Mouse (Mus musculus) heart, embryonic 15.5 days (tissue): ENCODE measurements around the gene Mrpl48. TPM values are rescaled to one million over a fixed set of nuclear protein-coding genes. Genes with fewer than 3 reads are reported as not detected.
A peak's percentile ranks its signal among the peaks of the same experiment; 100 is the strongest.

ENCODE experiments used
- ATAC-seq: fragments of 200-750 bp; cut with Nextera tagmentation; replicated peaks from 2 replicates; pipeline ENCODE4 v1.8.0; 2017; ENCODE audit warnings: low read depth, moderate TSS enrichment; ENCODE audit not compliant: insufficient number of reproducible peaks, insufficient read depth, low FRiP score
- H3K27ac ChIP-seq: fragments of 300-500 bp; sonication (generic); 2 replicates; pipeline ENCODE4 v1.5.1; 2015; ENCODE audit warnings: mild to moderate bottlenecking, inconsistent platforms
- H3K27me3 ChIP-seq: fragments of 300-500 bp; sonication (generic); 2 replicates; pipeline ENCODE4 v1.6.1; 2015; ENCODE audit warnings: inconsistent platforms
- H3K36me3 ChIP-seq: fragments of 300-500 bp; sonication (generic); 2 replicates; pipeline ENCODE4 v1.6.1; 2015; ENCODE audit warnings: mild to moderate bottlenecking, inconsistent platforms
- H3K4me1 ChIP-seq: fragments of 300-500 bp; sonication (generic); replicated peaks from 2 replicates; pipeline ENCODE4 v1.6.1; 2015; ENCODE audit warnings: inconsistent platforms
- H3K4me2 ChIP-seq: fragments of 300-500 bp; sonication (generic); 2 replicates; pipeline ENCODE4 v1.6.1; 2015; ENCODE audit warnings: inconsistent platforms, mild to moderate bottlenecking, moderate library complexity
- H3K4me3 ChIP-seq: fragments of 300-500 bp; sonication (generic); 2 replicates; pipeline ENCODE4 v1.5.1; 2015; ENCODE audit warnings: mild to moderate bottlenecking, inconsistent platforms
- H3K9ac ChIP-seq: fragments of 300-500 bp; sonication (generic); 2 replicates; pipeline ENCODE4 v1.6.1; 2015; ENCODE audit warnings: mild to moderate bottlenecking, inconsistent platforms
- H3K9me3 ChIP-seq: fragments of 300-500 bp; sonication (generic); replicated peaks from 2 replicates; pipeline ENCODE4 v1.6.1; 2016; ENCODE audit warnings: inconsistent platforms
- WGBS: fragments of 180-500 bp; shearing (Covaris S2); methylation state at CpG from one replicate; pipeline ENCODE4 v1.1.7; 2015; ENCODE audit warnings: mixed read lengths; 5-methylcytosine and 5-hydroxymethylcytosine counted together
- polyA plus RNA-seq: library from polyadenylated mRNA; unstranded; fragments of >200 nt; fragmentation: Nextera tagmentation; extraction: Ambion mirVana; gene quantifications from 2 replicates; pipeline ENCODE4 v1.2.1, GENCODE M21; 2015

The Mrpl48 gene
- 72.2 and 89.3 TPM in 2 replicates for polyA plus RNA-seq

DNA sequence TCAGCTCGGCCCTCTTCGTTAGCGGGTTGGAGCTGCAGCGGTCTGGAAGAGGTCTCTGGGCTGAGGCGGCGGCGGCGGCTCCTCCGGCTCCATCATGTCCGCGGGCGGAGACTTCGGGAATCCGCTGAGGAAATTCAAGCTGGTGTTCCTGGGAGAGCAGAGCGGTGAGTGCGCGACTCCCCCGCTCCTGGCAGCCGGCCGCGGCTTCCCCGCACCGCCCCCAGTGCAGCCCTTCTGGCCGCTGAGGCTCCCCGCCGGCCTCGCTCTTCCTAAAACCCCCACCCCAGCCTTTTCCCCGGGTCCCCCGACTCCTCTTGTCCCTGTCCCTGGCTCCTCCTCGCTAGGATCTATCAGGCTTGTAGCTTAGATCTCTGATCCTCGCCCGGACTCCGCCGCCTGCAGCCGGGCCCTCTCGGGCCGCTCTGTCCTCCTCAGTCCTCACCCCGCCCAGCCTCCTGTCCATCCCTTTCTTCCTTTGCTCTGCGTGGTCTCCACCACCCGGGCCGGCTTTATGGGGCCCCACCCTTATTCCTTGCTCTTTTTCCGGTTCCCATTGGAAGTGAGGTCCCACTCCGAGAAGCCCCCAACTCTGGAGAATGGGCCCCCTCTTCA lies at the start of gene Mrpl48:
TSS of gene Mrpl48 (minus strand) at position 172 of the 612 bp plus-strand sequence.
- peak within 1 kb of the TSS; percentile 95 for H3K9ac ChIP-seq
- H3K4me3 ChIP-seq, result peak within 1 kb of the TSS; percentile 99
- no peaks in the 10 kb centered on the region for H3K9me3 ChIP-seq
- peaks cover 12% of the 10 kb centered on the region for H3K4me1 ChIP-seq
- H3K27me3 ChIP-seq, result no peaks in the 10 kb centered on the region
- H3K36me3 ChIP-seq, result no peaks in the 10 kb centered on the region
- WGBS, result under 1% methylated on average over 43 of the region's 43 CpGs
- peak within 1 kb of the TSS; percentile 98 for H3K27ac ChIP-seq
- peak; percentile 21; the same call in 1 of the 2 replicates for ATAC-seq
- peak within 1 kb of the TSS; percentile 84 for H3K4me2 ChIP-seq

DNA sequence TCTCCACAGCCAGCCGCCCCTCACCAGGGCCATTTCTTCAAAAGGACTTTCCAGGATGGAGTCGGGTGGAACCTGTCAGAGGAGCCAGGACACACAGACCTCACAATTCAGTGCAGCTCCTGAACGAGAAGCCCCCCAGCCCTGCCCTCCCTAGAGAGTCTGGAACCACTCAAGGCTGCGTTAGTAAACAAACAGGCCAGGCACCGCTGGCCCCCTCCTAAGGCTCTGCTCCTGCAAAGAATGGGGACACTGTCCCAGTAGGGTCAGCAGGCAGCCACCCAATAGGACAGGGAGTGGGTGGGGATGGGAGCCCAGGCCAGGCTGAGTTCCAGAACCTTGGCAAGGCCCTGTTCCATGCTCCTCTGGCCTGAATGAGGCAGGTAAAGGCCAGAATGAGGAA lies 48.6 kb upstream of the Mrpl48 start:
- 43% methylated on average over 5 of the region's 5 CpGs for WGBS
- Histone ChIP-seq H3K9ac (no peak overlapping the region), H3K36me3 (no peaks in the 10 kb centered on the region), H3K27ac (no peak overlapping the region), H3K27me3 (no peaks in the 10 kb centered on the region), H3K4me2 (no peak overlapping the region), H3K4me3 (no peak overlapping the region), H3K4me1 (0 out of 2 replicates have a peak, but pooled peaks cover 2% of the 10 kb centered on the region), H3K9me3 (no peaks in the 10 kb centered on the region)
- no peak for ATAC-seq

DNA sequence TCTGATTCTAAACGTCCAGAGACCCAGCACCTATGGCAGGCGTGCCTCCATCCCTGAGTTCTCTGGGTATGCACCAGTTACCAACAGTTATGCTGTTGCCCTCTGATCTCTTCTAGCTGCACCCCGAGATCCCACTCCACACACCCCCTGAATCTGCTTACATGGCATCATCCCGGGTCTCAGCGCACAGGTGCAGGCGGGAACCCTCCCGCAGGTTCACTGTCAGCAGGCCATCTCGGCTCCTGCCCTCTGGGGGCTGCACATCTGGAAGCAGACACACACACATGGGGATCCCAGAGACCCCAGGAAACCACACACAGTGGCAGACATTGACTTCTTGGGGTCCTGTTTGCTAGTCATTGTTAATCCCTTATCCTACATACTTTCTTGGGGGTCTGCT lies 46.3 kb upstream of the Mrpl48 start:
- Histone ChIP-seq H3K4me1 (0 out of 2 replicates have a peak, but pooled peaks cover 2% of the 10 kb centered on the region), H3K4me3 (no peak overlapping the region), H3K27me3 (no peaks in the 10 kb centered on the region), H3K9me3 (no peaks in the 10 kb centered on the region), H3K36me3 (no peaks in the 10 kb centered on the region), H3K4me2 (no peak overlapping the region), H3K9ac (no peak overlapping the region), H3K27ac (no peak overlapping the region)
- WGBS, result 83% methylated on average over 8 of the region's 8 CpGs
- no peak for ATAC-seq

DNA sequence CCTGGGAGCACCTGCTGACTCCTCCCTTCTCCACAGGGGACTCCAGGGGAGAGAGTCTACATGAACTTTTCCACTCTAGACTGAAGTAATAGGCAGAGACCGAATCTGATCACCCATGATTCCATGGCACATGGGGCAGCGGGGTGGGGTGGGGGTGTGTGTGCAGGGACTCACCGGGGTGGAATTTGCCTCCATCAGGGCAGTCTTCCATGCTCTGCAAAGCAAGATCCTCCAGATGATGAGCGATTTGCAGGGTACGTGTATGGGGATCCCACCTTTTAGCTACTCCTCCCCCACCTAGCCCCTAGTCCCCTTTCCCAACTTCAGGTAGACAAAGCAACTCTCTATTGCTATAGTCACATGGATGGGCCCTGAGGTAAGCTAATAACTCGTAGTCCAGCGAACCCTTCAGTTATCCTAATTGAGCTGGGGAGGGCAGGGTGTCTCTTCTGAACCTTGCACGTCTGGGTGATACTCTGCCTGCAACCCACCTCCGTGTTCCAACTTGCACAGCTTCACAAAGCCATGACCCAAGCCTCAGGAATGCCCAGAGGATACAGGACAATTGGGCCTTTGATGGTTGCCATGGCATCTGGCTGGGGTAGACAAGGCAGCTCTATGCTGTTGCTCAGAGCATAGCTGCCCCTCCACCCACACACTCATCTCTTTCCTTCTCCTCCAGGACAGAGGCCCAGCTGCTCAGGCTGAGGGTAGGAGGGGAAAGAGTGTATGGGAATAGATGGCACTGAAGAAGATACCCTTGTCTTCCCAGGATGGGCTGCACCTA lies 45.6 kb upstream of the Mrpl48 start:
- H3K9me3 ChIP-seq, result no peaks in the 10 kb centered on the region
- H3K9ac ChIP-seq, result no peak overlapping the region
- WGBS, result 81% methylated on average over 9 of the region's 9 CpGs
- no peak overlapping the region for H3K4me3 ChIP-seq
- H3K36me3 ChIP-seq, result no peaks in the 10 kb centered on the region
- H3K4me2 ChIP-seq, result no peak overlapping the region
- no peak for ATAC-seq
- 0 out of 2 replicates have a peak, but pooled peaks cover 2% of the 10 kb centered on the region for H3K4me1 ChIP-seq
- H3K27ac ChIP-seq, result no peak overlapping the region
- H3K27me3 ChIP-seq, result no peaks in the 10 kb centered on the region

DNA sequence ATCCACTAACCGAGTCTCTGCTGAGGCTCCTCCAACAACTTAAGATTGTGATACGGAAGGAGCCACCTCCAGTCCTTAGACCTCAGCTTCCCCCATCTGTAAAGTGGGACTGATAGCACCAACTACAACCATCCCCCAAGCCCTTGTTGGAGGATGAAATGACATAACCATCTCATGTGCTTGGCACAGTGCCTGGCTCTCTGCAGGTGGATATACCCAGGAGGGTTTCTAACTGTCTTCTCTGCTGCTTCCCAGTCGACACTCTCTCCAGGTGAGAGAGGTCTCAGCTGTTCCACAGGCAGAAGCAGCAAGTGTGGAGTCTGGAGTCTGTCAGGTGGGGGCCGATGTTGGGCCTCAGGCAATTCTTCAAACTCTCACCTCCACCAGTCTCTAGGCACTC lies 42.9 kb upstream of the Mrpl48 start:
- Histone ChIP-seq H3K4me3 (no peak overlapping the region), H3K36me3 (no peaks in the 10 kb centered on the region), H3K27me3 (no peaks in the 10 kb centered on the region), H3K9ac (no peak overlapping the region), H3K4me2 (no peak overlapping the region), H3K9me3 (no peaks in the 10 kb centered on the region), H3K4me1 (no peaks in the 10 kb centered on the region), H3K27ac (no peak overlapping the region)
- 54% methylated on average over 4 of the region's 4 CpGs for WGBS
- no peak for ATAC-seq

DNA sequence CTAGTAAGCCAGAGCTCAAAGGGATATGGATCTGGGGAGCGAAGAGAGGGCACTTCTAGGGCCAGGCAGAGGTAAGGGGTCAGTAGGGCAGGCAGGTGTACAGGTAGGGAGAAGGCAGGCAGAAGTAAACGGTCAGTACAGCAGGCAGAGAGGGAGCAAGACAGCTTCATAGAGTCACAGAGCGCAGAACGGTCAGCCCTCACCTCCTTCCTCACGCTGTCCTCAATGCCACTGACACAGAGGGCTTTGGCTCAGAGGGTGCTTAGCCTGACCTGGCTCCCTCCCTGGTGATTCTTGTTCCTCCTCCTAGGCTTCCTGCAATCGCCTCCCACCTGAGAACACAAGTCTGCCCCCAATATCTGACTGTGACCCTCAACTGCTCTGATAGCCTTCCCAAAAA lies 42.3 kb upstream of the Mrpl48 start:
- Histone ChIP-seq H3K27ac (no peak overlapping the region), H3K4me1 (no peaks in the 10 kb centered on the region), H3K9ac (no peak overlapping the region), H3K9me3 (no peaks in the 10 kb centered on the region), H3K36me3 (no peaks in the 10 kb centered on the region), H3K4me3 (no peak overlapping the region), H3K27me3 (no peaks in the 10 kb centered on the region), H3K4me2 (no peak overlapping the region)
- WGBS, result 85% methylated on average over 6 of the region's 6 CpGs
- no peak for ATAC-seq

DNA sequence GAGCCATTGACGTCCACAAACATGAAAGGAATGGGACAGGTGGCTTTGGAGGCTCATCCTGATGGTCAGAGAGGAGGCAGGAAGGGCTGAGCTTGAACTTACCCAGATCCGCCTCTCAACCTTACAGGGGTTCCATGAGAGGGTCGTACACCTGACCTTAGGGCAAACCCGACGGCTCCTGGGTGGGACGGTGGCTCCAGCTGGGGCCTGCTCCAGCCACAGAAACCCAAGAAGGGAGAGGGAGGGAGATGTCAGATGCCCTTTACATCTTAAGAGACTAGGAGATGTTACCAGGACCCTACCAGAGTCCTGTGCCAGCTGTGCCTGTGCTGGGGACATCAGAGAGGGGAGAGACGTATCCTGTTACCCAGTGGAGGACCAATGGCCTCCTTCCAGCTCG lies 41.7 kb upstream of the Mrpl48 start:
- H3K27me3 ChIP-seq, result no peaks in the 10 kb centered on the region
- H3K4me3 ChIP-seq, result no peak overlapping the region
- no peak overlapping the region for H3K27ac ChIP-seq
- no peak overlapping the region for H3K9ac ChIP-seq
- no peaks in the 10 kb centered on the region for H3K9me3 ChIP-seq
- WGBS, result 84% methylated on average over 8 of the region's 8 CpGs
- ATAC-seq, result no peak
- no peaks in the 10 kb centered on the region for H3K4me1 ChIP-seq
- no peak overlapping the region for H3K4me2 ChIP-seq
- no peaks in the 10 kb centered on the region for H3K36me3 ChIP-seq

DNA sequence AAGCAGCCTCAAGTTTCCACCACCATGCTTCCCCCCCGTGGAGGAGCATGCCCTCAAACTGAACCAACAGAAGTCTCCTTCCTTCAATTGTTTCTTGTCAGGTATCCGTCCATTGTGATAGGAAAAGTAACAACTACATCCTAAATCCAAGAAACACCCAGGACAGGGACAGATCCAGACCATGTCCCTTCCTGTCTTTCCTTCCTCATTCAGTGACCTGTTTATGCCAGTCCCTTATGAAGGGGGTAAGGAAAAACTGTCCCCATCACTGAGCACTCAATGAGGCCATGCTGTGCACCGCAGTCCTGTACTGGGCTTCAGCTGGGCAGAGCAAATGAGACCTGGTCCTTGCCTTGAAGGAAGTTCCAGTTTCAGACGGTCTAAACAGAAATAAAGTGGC lies 41.0 kb upstream of the Mrpl48 start:
- no peak for ATAC-seq

DNA sequence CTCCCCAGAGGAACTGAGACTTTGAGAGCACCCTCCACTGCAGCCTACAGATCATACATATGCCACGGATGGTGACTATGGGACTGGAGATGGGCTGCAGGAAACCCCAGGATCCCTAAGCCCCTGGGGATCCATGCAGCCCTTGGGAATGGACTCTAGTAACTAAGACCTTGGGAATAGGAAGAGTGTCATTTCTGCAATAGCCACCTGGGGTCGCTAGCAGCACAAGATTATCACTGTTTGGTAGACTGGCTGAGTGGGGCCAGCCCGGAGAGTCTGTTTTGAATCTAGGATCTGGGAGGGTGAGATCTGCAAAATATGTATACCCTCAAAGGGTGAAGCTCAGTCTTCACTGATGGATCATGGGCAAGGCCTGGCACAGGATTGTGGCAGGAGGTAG lies 37.0 kb upstream of the Mrpl48 start:
- Histone ChIP-seq H3K4me3 (no peak overlapping the region), H3K4me2 (no peak overlapping the region), H3K9me3 (no peaks in the 10 kb centered on the region), H3K27me3 (no peaks in the 10 kb centered on the region), H3K27ac (no peak overlapping the region), H3K9ac (no peak overlapping the region), H3K36me3 (peaks cover 10% of the 10 kb centered on the region; the same call in 1 of the 2 replicates), H3K4me1 (no peaks in the 10 kb centered on the region)
- WGBS, result 25% methylated on average over 3 of the region's 3 CpGs
- no peak for ATAC-seq

More for the DNA sequence above, 41.0 kb upstream of the Mrpl48 start:
- H3K4me3 ChIP-seq, result no peak overlapping the region
- H3K27me3 ChIP-seq, result no peaks in the 10 kb centered on the region
- no peak overlapping the region for H3K27ac ChIP-seq
- H3K9ac ChIP-seq, result no peak overlapping the region
- no peak overlapping the region for H3K4me2 ChIP-seq
- WGBS, result 68% methylated on average over 4 of the region's 4 CpGs
- H3K9me3 ChIP-seq, result no peaks in the 10 kb centered on the region
- no peaks in the 10 kb centered on the region for H3K4me1 ChIP-seq
- no peaks in the 10 kb centered on the region for H3K36me3 ChIP-seq

DNA sequence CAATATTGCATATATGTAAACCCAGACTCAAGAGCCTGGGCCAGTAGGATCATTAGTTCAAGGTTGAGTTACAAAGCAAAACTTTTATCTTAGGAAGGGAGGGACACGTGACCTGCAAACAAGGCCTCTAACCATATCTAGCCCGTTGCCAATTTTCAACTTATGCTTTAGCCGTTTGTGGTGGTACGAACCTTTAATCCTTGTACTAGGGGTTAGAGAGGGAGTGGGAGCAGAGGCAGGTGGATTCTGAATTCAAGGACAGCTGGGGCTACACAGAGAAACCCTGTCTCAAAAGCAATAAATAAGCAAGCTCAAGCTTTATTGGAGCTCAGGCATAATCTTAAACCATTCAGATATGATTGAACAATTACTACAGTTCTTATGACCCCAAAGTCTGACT lies 34.3 kb upstream of the Mrpl48 start:
- no peak overlapping the region for H3K4me3 ChIP-seq
- 91% methylated on average over 4 of the region's 4 CpGs for WGBS
- no peak for ATAC-seq
- H3K4me2 ChIP-seq, result no peak overlapping the region
- H3K27ac ChIP-seq, result no peak overlapping the region
- H3K9ac ChIP-seq, result no peak overlapping the region
- H3K4me1 ChIP-seq, result no peaks in the 10 kb centered on the region
- no peaks in the 10 kb centered on the region for H3K9me3 ChIP-seq
- H3K27me3 ChIP-seq, result no peaks in the 10 kb centered on the region
- peaks cover 17% of the 10 kb centered on the region for H3K36me3 ChIP-seq

DNA sequence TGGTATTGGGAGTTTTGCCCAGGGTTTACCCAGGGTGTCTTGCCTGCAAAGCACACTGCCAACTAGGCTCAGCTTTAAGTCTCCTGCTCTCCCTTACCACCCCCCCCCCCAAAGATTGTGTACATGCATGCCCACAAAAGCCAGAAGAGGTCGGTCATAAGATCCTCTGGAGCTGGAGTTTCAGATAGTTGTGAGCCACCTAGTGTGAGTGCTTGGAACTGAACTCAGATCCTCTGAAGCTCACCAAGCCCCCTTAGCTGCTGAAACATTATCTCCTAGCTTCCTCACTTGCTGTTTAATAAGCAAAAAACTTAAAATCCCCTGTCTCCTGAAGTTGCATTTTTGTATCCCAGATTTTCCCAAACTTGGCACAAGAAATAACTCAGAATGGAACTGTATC lies 29.6 kb upstream of the Mrpl48 start:
- Histone ChIP-seq H3K27ac (no peak overlapping the region), H3K9me3 (no peaks in the 10 kb centered on the region), H3K4me3 (no peak overlapping the region), H3K36me3 (peaks cover 24% of the 10 kb centered on the region), H3K9ac (no peak overlapping the region), H3K27me3 (no peaks in the 10 kb centered on the region), H3K4me2 (no peak overlapping the region), H3K4me1 (no peaks in the 10 kb centered on the region)
- no peak for ATAC-seq
- 0% methylated on average over 1 of the region's 1 CpGs for WGBS

DNA sequence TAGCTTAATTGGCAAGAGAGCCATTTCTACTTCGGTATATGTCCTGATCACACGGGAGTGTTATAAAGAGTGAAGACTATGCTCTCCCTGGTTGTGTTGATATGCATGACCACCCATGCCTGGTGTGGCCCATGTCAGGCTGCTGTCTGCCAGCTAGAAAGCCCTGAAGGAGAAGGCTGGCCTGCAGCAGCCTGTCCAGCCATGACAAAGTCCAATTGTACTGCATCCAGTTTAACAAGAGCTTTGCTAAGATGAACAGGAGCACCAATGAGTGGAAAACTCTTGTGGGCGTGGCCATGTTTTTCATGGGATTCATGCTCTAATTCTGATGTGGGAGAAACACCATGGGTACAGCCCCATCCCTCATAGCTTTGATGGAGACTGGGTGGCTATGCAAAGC lies 16.4 kb upstream of the Mrpl48 start:
- no peak overlapping the region for H3K9ac ChIP-seq
- H3K9me3 ChIP-seq, result no peaks in the 10 kb centered on the region
- no peaks in the 10 kb centered on the region for H3K4me1 ChIP-seq

More for the DNA sequence above, 16.4 kb upstream of the Mrpl48 start:
- no peak overlapping the region for H3K4me3 ChIP-seq
- peaks cover 3% of the 10 kb centered on the region for H3K36me3 ChIP-seq
- no peak for ATAC-seq
- 65% methylated on average over 3 of the region's 3 CpGs for WGBS
- no peak overlapping the region for H3K4me2 ChIP-seq
- no peaks in the 10 kb centered on the region for H3K27me3 ChIP-seq
- H3K27ac ChIP-seq, result no peak overlapping the region
